Mouse (Mus musculus) limb, embryonic 11.5 days (tissue): ENCODE results near the gene Rftn1. TPM values are rescaled to one million over a fixed set of nuclear protein-coding genes. Genes with fewer than 3 reads are reported as not detected.
A peak's percentile ranks its signal among the peaks of the same experiment; 100 is the strongest.
"Not testable (repeated sequence)": the region's sequence is repeated elsewhere in the genome, so short reads cannot be mapped to it uniquely, and the experiment has no call there.

Experiments
- ATAC-seq: fragments of 200-750 bp; cut with Nextera tagmentation; 2 replicates; pipeline ENCODE4 v1.8.0; 2017; ENCODE audit warnings: low read depth; ENCODE audit not compliant: insufficient number of reproducible peaks, low FRiP score, low TSS enrichment
- DNase-seq: peaks from one replicate; pipeline ENCODE4 v3.0.0-alpha.2; 2015; ENCODE audit warnings: low spot score
- H3K27ac ChIP-seq: fragments of 300-500 bp; sonication (generic); replicated peaks from 2 replicates; pipeline ENCODE4 v1.5.1; 2014; ENCODE audit warnings: low read depth, mild to moderate bottlenecking, low read length
- H3K27me3 ChIP-seq: fragments of 300-500 bp; sonication (generic); 2 replicates; pipeline ENCODE4 v1.6.1; 2014; ENCODE audit warnings: mild to moderate bottlenecking, low read length, mixed read lengths; ENCODE audit not compliant: control insufficient read depth, insufficient read depth
- H3K36me3 ChIP-seq: fragments of 300-500 bp; sonication (generic); 2 replicates; pipeline ENCODE4 v1.6.1; 2014; ENCODE audit warnings: mild to moderate bottlenecking, low read length, moderate library complexity, mixed read lengths; ENCODE audit not compliant: control insufficient read depth, insufficient read depth
- H3K4me1 ChIP-seq: fragments of 300-500 bp; sonication (generic); 2 replicates; pipeline ENCODE4 v1.6.1; 2014; ENCODE audit warnings: low read length, mixed read lengths; ENCODE audit not compliant: control insufficient read depth, insufficient read depth
- H3K4me2 ChIP-seq: fragments of 300-500 bp; sonication (generic); 2 replicates; pipeline ENCODE4 v1.6.1; 2014; ENCODE audit warnings: low read depth, mild to moderate bottlenecking, moderate library complexity; ENCODE audit not compliant: severe bottlenecking
- H3K4me3 ChIP-seq: fragments of 300-500 bp; sonication (generic); 2 replicates; pipeline ENCODE4 v1.5.1; 2014; ENCODE audit warnings: low read depth, low read length
- H3K9ac ChIP-seq: fragments of 300-500 bp; sonication (generic); 2 replicates; pipeline ENCODE4 v1.6.1; 2014; ENCODE audit warnings: mild to moderate bottlenecking, low read length
- H3K9me3 ChIP-seq: fragments of 300-500 bp; sonication (generic); 2 replicates; pipeline ENCODE4 v1.6.1; 2016; ENCODE audit warnings: low read length; ENCODE audit not compliant: control insufficient read depth
- WGBS: fragments of 180-500 bp; shearing (Covaris S2); extraction: QIAGEN DNeasy Blood & Tissue Kit; methylation state at CpG from one replicate; pipeline ENCODE4 v1.1.7; 2014; 5-methylcytosine and 5-hydroxymethylcytosine counted together
- polyA plus RNA-seq: library from polyadenylated mRNA; unstranded; fragments of >200 nt; fragmentation: Nextera tagmentation; extraction: Ambion mirVana; gene quantifications from 2 replicates; pipeline ENCODE4 v1.2.1, GENCODE M21; 2014

The Rftn1 gene
- polyA plus RNA-seq, 1 experiment from 2014 or later = 5.1 TPM

DNA sequence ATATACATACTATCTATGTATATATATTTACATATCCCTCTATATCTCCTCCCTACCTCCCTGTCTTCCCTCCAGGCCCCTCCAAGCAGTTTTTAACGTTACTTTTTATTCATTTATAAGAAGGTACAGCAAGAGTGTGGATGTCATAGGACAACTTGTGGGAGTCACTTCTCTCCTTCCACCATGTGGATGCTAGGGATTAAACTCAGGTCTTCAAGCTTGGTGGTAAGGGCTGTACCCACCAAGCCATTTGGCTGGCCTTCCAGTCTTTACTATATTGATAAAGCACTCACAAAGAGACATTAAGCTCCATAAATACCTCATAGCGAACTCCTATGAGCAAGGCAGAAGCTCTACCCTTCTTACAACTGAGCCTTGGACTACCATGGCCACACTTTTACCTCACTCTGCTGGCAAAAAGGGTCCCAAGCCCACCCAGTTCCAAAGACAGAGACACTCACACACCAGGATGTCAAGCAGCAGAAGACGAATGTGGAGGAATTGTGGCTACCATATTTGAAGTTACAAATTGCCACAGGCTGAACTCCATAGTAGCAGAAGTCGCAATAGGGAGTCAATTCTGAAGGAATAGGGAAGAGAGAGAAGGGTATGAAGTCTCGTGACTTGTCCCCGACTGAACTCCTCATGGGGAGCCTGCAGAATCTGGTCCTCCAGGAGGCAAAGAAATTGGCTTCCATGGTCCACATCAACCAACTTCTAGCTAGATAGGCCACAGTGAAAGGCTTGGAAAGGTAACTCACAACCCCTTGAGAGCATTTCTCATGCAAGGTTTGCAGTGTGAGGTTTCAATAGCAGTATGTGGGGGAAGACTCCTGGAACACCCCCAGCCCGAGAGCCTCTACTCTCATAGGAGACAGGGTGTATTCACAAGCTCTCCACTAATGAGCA is 17.9 kb upstream of the Rftn1 start:
- no peak overlapping the region for H3K27ac ChIP-seq
- no peak overlapping the region for H3K9ac ChIP-seq
- no peaks in the 10 kb centered on the region for H3K27me3 ChIP-seq
- H3K4me3 ChIP-seq = no peak overlapping the region
- no peaks in the 10 kb centered on the region for H3K4me1 ChIP-seq
- DNase-seq = no peak
- no peak for ATAC-seq
- no peaks in the 10 kb centered on the region for H3K36me3 ChIP-seq
- 85% methylated on average over 7 of the region's 7 CpGs for WGBS
- no peak overlapping the region for H3K4me2 ChIP-seq
- no peaks in the 10 kb centered on the region for H3K9me3 ChIP-seq

DNA sequence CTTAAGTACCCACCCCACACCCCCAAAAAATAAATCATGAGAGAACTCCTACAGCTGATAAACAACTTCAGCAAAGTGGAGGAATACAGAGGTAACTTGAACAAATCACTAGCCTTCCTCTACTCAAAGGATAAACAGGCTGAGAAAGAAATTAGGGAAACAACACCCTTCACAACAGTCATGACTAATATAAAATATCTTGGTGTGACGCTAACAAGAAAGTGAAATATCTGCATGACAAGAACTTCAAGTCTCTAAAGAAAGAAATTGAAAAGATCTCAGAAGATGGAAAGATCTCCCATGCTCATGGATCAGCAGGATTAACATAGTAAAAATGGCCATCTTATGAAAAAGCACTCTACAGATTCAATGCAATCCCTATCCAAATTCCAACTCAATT is 15.8 kb upstream of the Rftn1 start:
- H3K4me2 ChIP-seq, DNase-seq, H3K4me3 ChIP-seq, H3K27me3 ChIP-seq, H3K9ac ChIP-seq, H3K27ac ChIP-seq, H3K9me3 ChIP-seq, ATAC-seq, H3K4me1 ChIP-seq, H3K36me3 ChIP-seq: not testable (repeated sequence)
- WGBS = 97% methylated on average over 1 of the region's 1 CpGs

DNA sequence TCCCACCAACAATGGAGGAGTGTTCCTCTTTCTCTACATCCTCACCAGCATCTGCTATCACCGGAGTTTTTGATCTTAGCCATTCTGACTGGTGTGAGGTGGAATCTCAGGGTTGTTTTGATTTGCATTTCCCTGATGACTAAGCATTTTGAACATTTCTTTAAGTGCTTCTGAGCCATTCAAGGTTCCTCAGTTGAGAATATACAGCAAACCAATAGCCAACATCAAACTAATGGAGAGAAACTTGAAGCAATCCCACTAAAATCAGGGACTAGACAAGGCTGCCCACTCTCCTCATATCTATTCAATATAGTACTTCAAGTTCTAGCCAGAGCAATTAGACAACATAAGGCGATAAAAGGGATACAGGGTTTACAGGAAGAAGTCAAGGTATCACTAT is 15.4 kb upstream of the Rftn1 start:
- WGBS = 96% methylated on average over 2 of the region's 2 CpGs
- H3K27me3 ChIP-seq, H3K4me2 ChIP-seq, ATAC-seq, H3K4me3 ChIP-seq, DNase-seq, H3K9me3 ChIP-seq, H3K36me3 ChIP-seq, H3K4me1 ChIP-seq, H3K27ac ChIP-seq, H3K9ac ChIP-seq: not testable (repeated sequence)

DNA sequence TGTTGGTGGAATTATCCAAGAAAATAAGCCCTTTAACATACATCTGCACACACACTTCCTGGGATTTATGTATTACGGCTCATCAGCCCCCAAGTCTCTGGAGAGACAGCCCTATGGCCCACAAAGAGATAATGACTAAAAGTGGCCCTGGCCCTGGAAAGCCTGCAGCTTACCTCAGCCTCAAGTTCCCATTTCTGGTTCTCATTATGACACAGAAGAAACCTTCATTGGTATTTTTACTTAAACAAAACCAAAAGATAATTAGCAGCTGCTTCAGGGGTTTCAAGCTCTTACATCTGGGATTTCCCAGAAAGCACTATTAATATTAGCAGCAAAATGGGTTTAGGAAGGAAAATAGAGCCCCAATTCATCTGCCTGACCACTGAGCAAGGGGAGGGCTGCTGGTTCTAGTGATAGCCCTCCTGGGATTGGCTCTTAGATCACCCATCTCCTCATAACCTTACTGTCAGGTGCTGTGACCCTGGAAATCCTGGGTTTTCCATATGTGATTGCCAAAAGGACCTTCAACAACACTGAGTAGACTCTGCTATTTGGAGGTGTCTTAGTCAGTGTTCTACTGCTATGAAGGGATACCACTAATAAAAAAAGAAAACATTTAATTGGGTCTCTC is 14.8 kb upstream of the Rftn1 start:
- Histone ChIP-seq H3K27ac (no peak overlapping the region), H3K9me3 (no peaks in the 10 kb centered on the region), H3K27me3 (no peaks in the 10 kb centered on the region), H3K36me3 (no peaks in the 10 kb centered on the region), H3K4me2 (no peak overlapping the region), H3K4me3 (no peak overlapping the region), H3K4me1 (no peaks in the 10 kb centered on the region), H3K9ac (no peak overlapping the region)
- DNase-seq (no peak), ATAC-seq (no peak)
- 70% methylated on average over 1 of the region's 1 CpGs for WGBS

DNA sequence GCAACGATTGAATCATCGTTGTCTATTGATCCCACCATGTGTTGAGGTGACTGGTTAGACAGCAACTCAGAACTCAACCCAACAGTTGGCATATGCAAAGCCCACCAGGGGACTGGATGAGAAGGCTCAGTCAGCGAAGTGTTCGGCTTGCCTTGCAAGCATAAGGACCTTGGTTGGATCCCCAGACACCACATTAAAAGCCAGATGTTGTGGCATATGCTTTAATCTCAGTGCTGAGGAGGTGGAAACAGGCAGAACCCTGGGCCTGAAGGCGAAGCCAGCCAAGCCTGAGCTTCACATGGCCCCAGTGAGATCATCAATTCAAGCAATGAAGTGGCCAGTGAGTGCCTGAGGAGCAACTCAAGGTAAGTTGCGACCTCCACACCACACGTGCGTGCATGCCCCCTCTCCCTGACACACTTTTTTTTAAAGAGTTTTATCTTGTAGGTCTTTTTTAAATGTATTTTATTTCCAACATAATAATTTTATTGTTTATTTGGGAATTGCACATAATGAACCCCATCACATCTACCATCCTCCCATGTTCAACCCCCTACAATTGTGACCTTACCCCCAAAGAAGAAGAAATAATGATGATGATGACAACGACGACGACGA is 11.5 kb upstream of the Rftn1 start:
- H3K4me3 ChIP-seq = no peak overlapping the region
- H3K4me2 ChIP-seq = no peak overlapping the region
- H3K4me1 ChIP-seq = no peaks in the 10 kb centered on the region
- H3K9me3 ChIP-seq = no peaks in the 10 kb centered on the region
- 86% methylated on average over 12 of the region's 12 CpGs for WGBS
- H3K9ac ChIP-seq = no peak overlapping the region
- ATAC-seq = no peak
- peak; percentile 28 for DNase-seq
- H3K36me3 ChIP-seq = no peaks in the 10 kb centered on the region
- no peaks in the 10 kb centered on the region for H3K27me3 ChIP-seq
- H3K27ac ChIP-seq = no peak overlapping the region

DNA sequence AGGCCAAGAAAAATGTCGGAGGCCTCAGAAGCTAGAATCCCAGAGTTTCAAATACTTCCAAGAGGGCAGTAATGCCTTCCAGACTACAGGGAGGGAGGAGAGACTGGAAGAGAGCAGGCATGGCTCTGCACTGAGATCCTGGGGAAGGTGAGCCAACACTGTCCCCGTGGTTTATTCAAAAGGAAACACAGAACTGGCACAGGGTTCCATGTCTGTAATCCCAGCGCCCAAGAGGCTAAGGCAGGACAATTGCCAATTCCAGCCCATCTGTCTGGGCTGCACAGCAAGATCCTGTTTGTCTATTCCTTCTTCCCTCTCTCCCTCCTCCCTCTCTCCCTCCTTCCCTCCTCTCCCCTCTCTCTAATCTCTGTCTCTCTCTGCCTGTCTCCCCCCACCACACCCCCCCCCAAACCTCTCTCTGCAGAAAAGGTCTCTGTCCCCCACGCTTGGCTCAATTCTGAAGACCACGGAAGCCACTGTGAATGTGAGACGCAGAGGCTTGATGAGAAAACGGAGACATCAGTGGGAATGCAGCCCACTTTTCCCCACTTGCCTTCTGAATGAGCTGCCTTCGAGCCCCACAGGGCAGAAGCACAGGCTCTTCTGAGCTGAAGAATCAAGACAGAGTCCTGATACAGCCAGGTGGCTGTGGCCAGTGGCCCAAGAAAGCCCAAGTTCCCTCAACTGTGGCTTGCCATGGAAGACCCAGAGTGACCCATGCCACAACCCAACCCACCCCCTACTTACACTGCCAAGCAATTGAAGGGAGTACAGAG is 8.8 kb upstream of the Rftn1 start:
- H3K9me3 ChIP-seq = no peaks in the 10 kb centered on the region
- WGBS = 80% methylated on average over 8 of the region's 8 CpGs
- no peak for DNase-seq
- H3K9ac ChIP-seq = no peak overlapping the region
- H3K4me2 ChIP-seq = no peak overlapping the region
- no peak overlapping the region for H3K4me3 ChIP-seq
- no peaks in the 10 kb centered on the region for H3K27me3 ChIP-seq
- H3K27ac ChIP-seq = no peak overlapping the region
- ATAC-seq = no peak
- H3K4me1 ChIP-seq = no peaks in the 10 kb centered on the region
- no peaks in the 10 kb centered on the region for H3K36me3 ChIP-seq

DNA sequence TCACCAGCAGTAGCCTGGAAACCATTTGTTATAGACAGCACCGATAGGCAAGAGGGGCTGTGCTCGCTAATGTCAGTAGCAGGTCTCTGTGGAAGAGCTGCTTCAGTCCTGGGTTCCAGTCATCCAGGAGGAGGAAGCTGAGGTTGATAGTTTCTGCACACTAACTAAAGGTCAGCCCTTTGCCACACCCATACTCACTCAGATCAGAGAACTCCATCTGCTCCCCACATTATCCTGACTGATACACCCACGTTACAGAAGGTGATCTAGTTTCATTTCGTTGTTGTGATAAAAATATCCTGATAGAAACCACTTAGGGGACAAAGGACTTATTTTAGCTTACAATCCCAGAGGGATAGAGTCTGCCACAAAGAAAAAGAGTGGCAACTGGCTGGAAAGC is 7.1 kb upstream of the Rftn1 start:
- H3K4me2 ChIP-seq = no peak overlapping the region
- no peak overlapping the region for H3K4me3 ChIP-seq
- H3K36me3 ChIP-seq = no peaks in the 10 kb centered on the region
- ATAC-seq = no peak
- no peaks in the 10 kb centered on the region for H3K9me3 ChIP-seq
- DNase-seq = no peak
- H3K27ac ChIP-seq = no peak overlapping the region
- no peaks in the 10 kb centered on the region for H3K4me1 ChIP-seq
- no peaks in the 10 kb centered on the region for H3K27me3 ChIP-seq
- WGBS = 83% methylated on average over 4 of the region's 4 CpGs
- H3K9ac ChIP-seq = no peak overlapping the region

DNA sequence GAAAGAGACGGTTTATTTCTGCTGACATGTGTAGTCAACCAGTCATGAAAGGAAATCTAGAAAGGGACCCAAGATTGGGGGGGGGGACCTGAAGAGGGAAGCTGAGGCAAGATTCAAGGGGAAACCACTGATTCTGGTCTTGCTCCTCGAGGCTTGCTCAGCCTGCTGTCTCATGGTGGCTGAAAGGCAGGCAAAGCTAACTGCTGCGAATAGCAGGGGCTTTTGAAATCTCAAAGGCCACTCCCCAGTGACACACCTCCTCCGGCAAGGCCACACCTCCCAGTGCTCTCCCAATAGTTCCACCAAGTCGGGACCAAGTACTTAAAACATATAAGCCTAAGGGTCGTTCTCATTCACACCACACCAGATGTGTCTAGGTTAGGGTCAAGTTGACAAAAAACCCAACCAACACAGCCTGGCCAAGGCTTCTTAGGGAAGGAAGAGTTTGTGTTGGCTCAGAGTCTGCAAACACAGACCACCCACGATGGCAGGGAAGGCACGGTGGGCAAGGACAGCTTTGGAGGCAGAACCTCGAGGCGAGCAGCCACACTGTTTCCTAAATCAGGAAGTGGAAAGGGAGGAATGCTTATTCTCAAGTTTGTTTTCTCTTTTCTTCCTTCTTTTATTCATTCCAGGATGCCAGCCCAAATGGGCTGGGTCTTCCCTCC is 5.7 kb upstream of the Rftn1 start:
- ATAC-seq = no peak
- Histone ChIP-seq H3K9ac (no peak overlapping the region), H3K9me3 (no peaks in the 10 kb centered on the region), H3K27ac (no peak overlapping the region), H3K4me2 (no peak overlapping the region), H3K4me3 (no peak overlapping the region), H3K27me3 (0 out of 2 replicates have a peak, but pooled peaks cover under 1% of the 10 kb centered on the region), H3K36me3 (no peaks in the 10 kb centered on the region), H3K4me1 (no peaks in the 10 kb centered on the region)
- 32% methylated on average over 10 of the region's 10 CpGs for WGBS
- DNase-seq = peak; percentile 30
